Mouse (Mus musculus) myocyte (in vitro differentiated cells): ENCODE results near the gene Tm9sf3. TPM values are rescaled to one million over a fixed set of nuclear protein-coding genes. Genes with fewer than 3 reads are reported as not detected.

Experiments used
- H3K27me3 ChIP-seq: one replicate; pipeline ENCODE4 v1.6.1; 2011; ENCODE audit not compliant: control insufficient read depth, insufficient read depth, insufficient read length
- H3K36me3 ChIP-seq: one replicate; pipeline ENCODE4 v1.6.1; 2011; ENCODE audit not compliant: control insufficient read depth, insufficient read depth
- H3K4me2 ChIP-seq: one replicate; pipeline ENCODE4 v1.6.1; 2011; ENCODE audit warnings: low read depth, control low read depth
- H3K4me3 ChIP-seq: one replicate; pipeline ENCODE4 v1.5.1; 2011; ENCODE audit warnings: mild to moderate bottlenecking, control low read depth, moderate library complexity
- H3K79me2 ChIP-seq: one replicate; pipeline ENCODE4 v1.6.1; 2011; ENCODE audit not compliant: control insufficient read depth, insufficient read depth
- H3ac ChIP-seq: one replicate; pipeline ENCODE4 v1.6.1; 2011; ENCODE audit not compliant: control insufficient read depth, insufficient read length
- CEBPB ChIP-seq: IDR thresholded peaks from 2 replicates; pipeline ENCODE4 v1.6.1; 2011; ENCODE audit warnings: mild to moderate bottlenecking, moderate library complexity; ENCODE audit not compliant: poor library complexity, insufficient read depth, severe bottlenecking
- E2F4 ChIP-seq: IDR thresholded peaks from one replicate; pipeline ENCODE4 v1.6.1; 2011; ENCODE audit warnings: mild to moderate bottlenecking, control low read depth, moderate library complexity; ENCODE audit not compliant: insufficient read depth
- MAX ChIP-seq: IDR thresholded peaks from one replicate; pipeline ENCODE4 v1.6.1; 2011; ENCODE audit warnings: low read depth, mild to moderate bottlenecking, control low read depth
- MYOD1 ChIP-seq, 3 experiments: IDR thresholded peaks; one replicate each; pipeline ENCODE4 v1.6.1; 2011; ENCODE audit warnings: control low read depth in 2 of 3, low read depth in 2 of 3, mild to moderate bottlenecking in 2 of 3, moderate library complexity in 1 of 3; ENCODE audit not compliant: insufficient read length in 2 of 3, control insufficient read depth in 1 of 3
- MYOG ChIP-seq, 3 experiments: IDR thresholded peaks; one replicate each; pipeline ENCODE4 v1.6.1; 2011; ENCODE audit warnings: control low read depth in 2 of 3, low read depth in 2 of 3, mild to moderate bottlenecking in 2 of 3; ENCODE audit not compliant: insufficient read length in 2 of 3, control insufficient read depth in 1 of 3, insufficient read depth in 1 of 3
- POLR2A ChIP-seq: IDR thresholded peaks from one replicate; pipeline ENCODE4 v1.6.1; 2011; ENCODE audit warnings: low read depth, mild to moderate bottlenecking, control low read depth, moderate library complexity; ENCODE audit not compliant: insufficient read length
- POLR2AphosphoS2 ChIP-seq: IDR thresholded peaks from one replicate; pipeline ENCODE4 v1.6.1; 2011; ENCODE audit warnings: low read depth, control low read depth; ENCODE audit not compliant: insufficient read length
- REST ChIP-seq: IDR thresholded peaks from one replicate; pipeline ENCODE4 v1.6.1; 2011; ENCODE audit warnings: mild to moderate bottlenecking, control low read depth, moderate library complexity; ENCODE audit not compliant: insufficient read depth, insufficient read length
- SRF ChIP-seq: IDR thresholded peaks from one replicate; pipeline ENCODE4 v1.6.1; 2011; ENCODE audit warnings: low read depth; ENCODE audit not compliant: control insufficient read depth, insufficient read length
- TCF12 ChIP-seq: IDR thresholded peaks from one replicate; pipeline ENCODE4 v1.6.1; 2011; ENCODE audit warnings: mild to moderate bottlenecking, control low read depth; ENCODE audit not compliant: poor library complexity, insufficient read depth, severe bottlenecking
- TCF3 ChIP-seq: IDR thresholded peaks from one replicate; pipeline ENCODE4 v1.6.1; 2011; ENCODE audit warnings: low read depth, control low read depth; ENCODE audit not compliant: insufficient read length
- USF1 ChIP-seq: IDR thresholded peaks from one replicate; pipeline ENCODE4 v1.6.1; 2011; ENCODE audit warnings: low read depth, mild to moderate bottlenecking, control low read depth, moderate library complexity
- polyA plus RNA-seq: library from polyadenylated mRNA; unstranded; fragments of >200 nt; fragmentation: generic; extraction: Trizol; gene quantifications from one replicate; pipeline ENCODE4 v1.2.1, GENCODE M21; 2012; ENCODE audit warnings: missing spikeins

Tm9sf3 gene
- polyA plus RNA-seq, 1 experiment: 45.5 TPM

- H3K4me3 ChIP-seq: no peak overlapping the region
- TF ChIP-seq SRF (no peak), E2F4 (no peak), MYOD1 (IDR thresholded peaks at IDR 0.05; ENCODE audit: control insufficient read depth in 1 of 3, insufficient read length in 2 of 3, low read depth in 2 of 3) (no peak), POLR2AphosphoS2 (no peak), TCF12 (no peak), CEBPB (no peak), USF1 (no peak), TCF3 (no peak), REST (no peak), MYOG (IDR thresholded peaks at IDR 0.05; ENCODE audit: control insufficient read depth in 1 of 3, insufficient read depth in 1 of 3, insufficient read length in 2 of 3, low read depth in 2 of 3) (no peak), MAX (no peak), POLR2A (no peak)
- H3K79me2 ChIP-seq: peaks cover 7% of the 10 kb centered on the region
- no peak overlapping the region for H3ac ChIP-seq
- H3K27me3 ChIP-seq: no peaks in the 10 kb centered on the region
- peaks cover 54% of the 10 kb centered on the region for H3K36me3 ChIP-seq
- no peak overlapping the region for H3K4me2 ChIP-seq
Measured at GRCm38 (mm10) chr19:41233698-41234097, 30.1 kb downstream of the Tm9sf3 start.

- TF ChIP-seq MAX: no peak
- no peak for TF ChIP-seq POLR2A
- no peak for TF ChIP-seq TCF12
- TF ChIP-seq REST: no peak
- no peak for TF ChIP-seq USF1
- TF ChIP-seq MYOD1 (IDR thresholded peaks at IDR 0.05; ENCODE audit: control insufficient read depth in 1 of 3, insufficient read length in 2 of 3, low read depth in 2 of 3): no peak
- no peak for TF ChIP-seq POLR2AphosphoS2
- no peak for TF ChIP-seq TCF3
- no peak for TF ChIP-seq MYOG (IDR thresholded peaks at IDR 0.05; ENCODE audit: control insufficient read depth in 1 of 3, insufficient read depth in 1 of 3, insufficient read length in 2 of 3, low read depth in 2 of 3)
- no peak for TF ChIP-seq E2F4
- no peak for TF ChIP-seq CEBPB
- no peak for TF ChIP-seq SRF
- Histone ChIP-seq H3K79me2 (no peaks in the 10 kb centered on the region), H3K4me3 (no peak overlapping the region), H3K27me3 (peaks cover 10% of the 10 kb centered on the region), H3K4me2 (no peak overlapping the region), H3ac (no peak overlapping the region), H3K36me3 (peaks cover 18% of the 10 kb centered on the region)
Measured at GRCm38 (mm10) chr19:41208326-41208725, 55.5 kb downstream of the Tm9sf3 start.

GRCm38 (mm10) chr19:41206811-41207344 is 56.9 kb downstream of the Tm9sf3 start, which contains the start of gene Tll2:
Gene Tll2, minus strand, starts transcription at chr19:41206835.
- H3K4me3 ChIP-seq: no peak within 1 kb of the TSS
- peaks cover 6% of the 10 kb centered on the region for H3K36me3 ChIP-seq
- peaks cover 15% of the 10 kb centered on the region for H3K27me3 ChIP-seq
- H3K79me2 ChIP-seq: no peaks in the 10 kb centered on the region
- TF ChIP-seq MAX (no peak), POLR2AphosphoS2 (peak; percentile 52), MYOG (IDR thresholded peaks at IDR 0.05; ENCODE audit: control insufficient read depth in 1 of 3, insufficient read depth in 1 of 3, insufficient read length in 2 of 3, low read depth in 2 of 3) (no peak)
- H3K4me2 ChIP-seq: no peak within 1 kb of the TSS
- H3ac ChIP-seq: no peak within 1 kb of the TSS

GRCm38 (mm10) chr19:41206041-41206810 is 57.6 kb downstream of the Tm9sf3 start:
- H3K27me3 ChIP-seq: peaks cover 21% of the 10 kb centered on the region
- no peak overlapping the region for H3ac ChIP-seq
- no peak overlapping the region for H3K4me2 ChIP-seq
- H3K79me2 ChIP-seq: no peaks in the 10 kb centered on the region
- no peak for TF ChIP-seq TCF12
- no peak for TF ChIP-seq MYOD1 (IDR thresholded peaks at IDR 0.05; ENCODE audit: control insufficient read depth in 1 of 3, insufficient read length in 2 of 3, low read depth in 2 of 3)
- no peak for TF ChIP-seq POLR2AphosphoS2
- no peak for TF ChIP-seq SRF
- TF ChIP-seq REST: no peak
- TF ChIP-seq TCF3: no peak
- TF ChIP-seq USF1: no peak
- no peak for TF ChIP-seq POLR2A
- no peak for TF ChIP-seq CEBPB
- TF ChIP-seq MAX: no peak
- no peak for TF ChIP-seq MYOG (IDR thresholded peaks at IDR 0.05; ENCODE audit: control insufficient read depth in 1 of 3, insufficient read depth in 1 of 3, insufficient read length in 2 of 3, low read depth in 2 of 3)
- no peak for TF ChIP-seq E2F4
- H3K4me3 ChIP-seq: no peak overlapping the region
- H3K36me3 ChIP-seq: peaks cover 5% of the 10 kb centered on the region
